Mouse (Mus musculus) kidney, embryonic 16.5 days (tissue): Measurements from ENCODE around the gene Mtf1. TPM values are rescaled to one million over a fixed set of nuclear protein-coding genes. Genes with fewer than 3 reads are reported as not detected.

Source experiments
- ATAC-seq: fragments of 200-750 bp; cut with Nextera tagmentation; 2 replicates; pipeline ENCODE4 v1.8.0; 2017; ENCODE audit warnings: moderate TSS enrichment; ENCODE audit not compliant: low FRiP score, low TSS enrichment
- H3K27ac ChIP-seq: fragments of 300-500 bp; sonication (generic); 2 replicates; pipeline ENCODE4 v1.5.1; 2014; ENCODE audit warnings: low read length
- H3K27me3 ChIP-seq: fragments of 300-500 bp; sonication (generic); 2 replicates; pipeline ENCODE4 v1.6.1; 2014; ENCODE audit warnings: low read length, control low read depth, mixed read lengths; ENCODE audit not compliant: insufficient read depth
- H3K36me3 ChIP-seq: fragments of 300-500 bp; sonication (generic); 2 replicates; pipeline ENCODE4 v1.6.1; 2014; ENCODE audit warnings: low read length, control low read depth, mixed read lengths; ENCODE audit not compliant: insufficient read depth
- H3K4me1 ChIP-seq: fragments of 300-500 bp; sonication (generic); 2 replicates; pipeline ENCODE4 v1.6.1; 2014; ENCODE audit warnings: low read length, control low read depth, mixed read lengths; ENCODE audit not compliant: insufficient read depth
- H3K4me2 ChIP-seq: fragments of 300-500 bp; sonication (generic); replicated peaks from 2 replicates; pipeline ENCODE4 v1.6.1; 2014; ENCODE audit warnings: low read depth, low read length
- H3K4me3 ChIP-seq: fragments of 300-500 bp; sonication (generic); 2 replicates; pipeline ENCODE4 v1.5.1; 2014; ENCODE audit warnings: mild to moderate bottlenecking, low read length
- H3K9ac ChIP-seq: fragments of 300-500 bp; sonication (generic); replicated peaks from 2 replicates; pipeline ENCODE4 v1.6.1; 2014; ENCODE audit warnings: low read length
- H3K9me3 ChIP-seq: fragments of 300-500 bp; sonication (generic); 2 replicates; pipeline ENCODE4 v1.6.1; 2016; ENCODE audit warnings: low read length, control low read depth
- WGBS: fragments of 180-500 bp; shearing (Covaris S2); extraction: QIAGEN DNeasy Blood & Tissue Kit; methylation state at CpG from one replicate; pipeline ENCODE4 v1.1.7; 2014; 5-methylcytosine and 5-hydroxymethylcytosine counted together
- polyA plus RNA-seq: library from polyadenylated mRNA; unstranded; fragments of >200 nt; fragmentation: Nextera tagmentation; extraction: Ambion mirVana; gene quantifications from 2 replicates; pipeline ENCODE4 v1.2.1, GENCODE M21; 2015

Gene Mtf1
- polyA plus RNA-seq = 13.4 and 14.0 TPM in 2 replicates

GRCm38 (mm10) chr4:124801552-124802308 is at the start of gene Mtf1:
TSS of gene Mtf1 (plus strand) at chr4:124802104.
- peaks cover 33% of the 10 kb centered on the region for H3K36me3 ChIP-seq
- H3K4me2 ChIP-seq = peak within 1 kb of the TSS; percentile 80
- peak; percentile 82 for ATAC-seq
- H3K27me3 ChIP-seq = no peaks in the 10 kb centered on the region
- peaks cover 11% of the 10 kb centered on the region for H3K4me1 ChIP-seq
- peak within 1 kb of the TSS; percentile 95 for H3K9ac ChIP-seq
- no peaks in the 10 kb centered on the region; the same call in 1 of the 2 replicates for H3K9me3 ChIP-seq
- H3K4me3 ChIP-seq = peak within 1 kb of the TSS; percentile 74
- WGBS = 4% methylated on average over 21 of the region's 21 CpGs
- peak within 1 kb of the TSS; percentile 98 for H3K27ac ChIP-seq

- no peaks in the 10 kb centered on the region for H3K36me3 ChIP-seq
- H3K9ac ChIP-seq = peak overlapping the region; percentile 76
- peaks cover 19% of the 10 kb centered on the region for H3K4me1 ChIP-seq
- H3K27ac ChIP-seq = no peak overlapping the region
- WGBS = 15% methylated on average over 14 of the region's 15 CpGs
- H3K4me3 ChIP-seq = peak overlapping the region; percentile 81
- no peak for ATAC-seq
- no peaks in the 10 kb centered on the region for H3K27me3 ChIP-seq
- peak overlapping the region; percentile 97 for H3K4me2 ChIP-seq
- H3K9me3 ChIP-seq = no peaks in the 10 kb centered on the region
Measured at GRCm38 (mm10) chr4:124752281-124753199, 49.4 kb upstream of the Mtf1 start.

- ATAC-seq = no peak
- WGBS = 57% methylated on average over 7 of the region's 7 CpGs
Measured at GRCm38 (mm10) chr4:124755526-124755925, 46.4 kb upstream of the Mtf1 start.

DNA sequence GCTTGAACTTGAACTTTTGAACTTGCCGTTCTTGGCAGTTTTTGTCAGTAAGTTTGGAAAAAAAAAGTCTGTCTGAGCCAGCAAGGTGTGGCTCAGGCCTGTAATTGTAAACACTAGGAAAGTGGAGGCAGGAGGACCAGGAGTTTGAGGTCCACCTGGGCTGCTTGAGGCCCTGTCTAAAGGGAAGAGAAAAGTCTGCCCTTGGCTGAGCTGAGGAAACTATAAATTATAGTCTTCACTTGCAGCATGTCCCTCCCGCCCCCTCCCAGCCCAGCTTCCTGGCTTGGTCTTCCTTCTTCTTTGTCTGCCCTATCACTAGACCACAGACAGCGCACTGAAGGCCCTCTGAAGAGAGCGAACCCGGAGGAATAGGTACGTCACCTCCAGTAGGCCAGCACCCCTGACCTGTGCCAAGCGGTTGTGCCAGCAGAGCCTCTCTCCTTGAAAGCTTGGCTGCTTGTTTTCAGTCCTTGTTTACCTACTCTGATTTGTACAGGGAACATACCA is 42.5 kb upstream of the Mtf1 start:
- peak; percentile 69; the same call in 1 of the 2 replicates for ATAC-seq
- H3K4me2 ChIP-seq = no peak overlapping the region; the same call in 1 of the 2 replicates
- H3K4me3 ChIP-seq = no peak overlapping the region
- H3K36me3 ChIP-seq = no peaks in the 10 kb centered on the region
- H3K4me1 ChIP-seq = peaks cover 17% of the 10 kb centered on the region
- no peaks in the 10 kb centered on the region for H3K27me3 ChIP-seq
- H3K9ac ChIP-seq = 0 out of 2 replicates have a peak overlapping the region, but pooled peaks have one; percentile 26
- peak overlapping the region; percentile 76 for H3K27ac ChIP-seq
- WGBS = 45% methylated on average over 7 of the region's 7 CpGs
- H3K9me3 ChIP-seq = no peaks in the 10 kb centered on the region

More at GRCm38 (mm10) chr4:124755526-124755925, 46.4 kb upstream of the Mtf1 start:
- Histone ChIP-seq H3K4me2 (no peak overlapping the region), H3K27ac (peak overlapping the region; percentile 9; the same call in 1 of the 2 replicates), H3K27me3 (no peaks in the 10 kb centered on the region), H3K9me3 (no peaks in the 10 kb centered on the region), H3K4me1 (peaks cover 28% of the 10 kb centered on the region), H3K9ac (no peak overlapping the region), H3K36me3 (no peaks in the 10 kb centered on the region), H3K4me3 (no peak overlapping the region)

DNA sequence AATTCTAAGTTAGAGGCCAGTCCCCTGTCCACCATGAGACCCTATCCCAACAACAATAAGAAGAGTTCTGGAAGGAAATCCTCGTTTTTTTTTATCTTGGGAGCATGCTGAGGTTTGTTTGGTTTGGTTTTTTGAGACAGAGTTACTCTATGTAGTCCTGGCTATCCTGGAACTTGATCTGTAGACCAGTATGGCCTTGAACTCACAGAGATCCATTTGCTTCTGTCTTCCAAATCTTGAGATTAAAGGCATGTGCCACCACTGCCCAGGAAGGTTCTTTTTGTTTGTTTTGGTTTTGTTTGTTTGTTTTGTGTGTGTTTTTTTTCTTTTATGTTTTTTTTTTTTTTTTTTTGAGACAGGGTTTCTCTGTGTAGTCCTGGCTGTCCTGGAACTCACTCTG is 40.7 kb upstream of the Mtf1 start:
- no peak overlapping the region for H3K9ac ChIP-seq
- H3K9me3 ChIP-seq = no peaks in the 10 kb centered on the region
- ATAC-seq = no peak
- no peaks in the 10 kb centered on the region for H3K36me3 ChIP-seq
- H3K4me2 ChIP-seq = no peak overlapping the region
- no peaks in the 10 kb centered on the region for H3K27me3 ChIP-seq
- no peak overlapping the region for H3K27ac ChIP-seq
- no peak overlapping the region for H3K4me3 ChIP-seq
- WGBS = 45% methylated on average over 1 of the region's 1 CpGs
- peaks cover 14% of the 10 kb centered on the region for H3K4me1 ChIP-seq

DNA sequence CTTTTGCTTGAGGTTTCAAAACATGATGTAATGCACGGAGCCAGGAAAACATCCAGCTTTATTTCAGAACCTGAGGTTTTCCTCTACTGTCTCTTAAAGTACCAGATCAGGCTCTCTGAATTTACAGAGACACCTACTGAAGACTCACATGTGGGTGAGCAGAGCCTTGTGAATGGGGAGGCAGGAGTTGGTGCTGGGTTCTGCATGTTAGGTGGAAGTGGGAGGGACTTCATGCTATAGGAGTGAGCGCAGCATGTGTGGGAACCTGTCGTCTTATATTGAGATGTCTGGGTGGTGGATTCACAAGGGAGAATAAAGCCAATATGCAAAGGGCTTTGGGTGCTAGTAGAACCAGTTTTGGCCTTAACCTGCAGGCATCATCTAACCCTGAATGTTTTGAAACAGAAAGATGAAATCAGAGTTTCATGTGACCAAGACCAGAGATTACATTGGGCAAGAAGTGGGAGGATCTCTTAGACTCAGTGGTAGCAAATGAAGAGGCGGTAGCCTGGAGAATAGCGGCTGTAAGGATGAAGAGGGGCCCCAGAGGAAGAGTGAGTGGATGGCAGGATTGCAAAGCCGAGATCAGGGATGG is 38.9 kb upstream of the Mtf1 start:
- no peaks in the 10 kb centered on the region for H3K9me3 ChIP-seq
- H3K27me3 ChIP-seq = no peaks in the 10 kb centered on the region
- no peak overlapping the region for H3K4me2 ChIP-seq
- H3K4me1 ChIP-seq = peaks cover 17% of the 10 kb centered on the region
- H3K27ac ChIP-seq = no peak overlapping the region
- no peaks in the 10 kb centered on the region for H3K36me3 ChIP-seq
- WGBS = 87% methylated on average over 6 of the region's 6 CpGs
- H3K4me3 ChIP-seq = no peak overlapping the region
- no peak for ATAC-seq
- no peak overlapping the region for H3K9ac ChIP-seq

GRCm38 (mm10) chr4:124765802-124766565 is 35.9 kb upstream of the Mtf1 start:
- Histone ChIP-seq H3K9me3 (no peaks in the 10 kb centered on the region), H3K27me3 (no peaks in the 10 kb centered on the region), H3K9ac (no peak overlapping the region), H3K27ac (0 out of 2 replicates have a peak overlapping the region, but pooled peaks have one; percentile 43), H3K4me2 (no peak overlapping the region), H3K4me3 (no peak overlapping the region), H3K4me1 (peaks cover 8% of the 10 kb centered on the region), H3K36me3 (no peaks in the 10 kb centered on the region)
- WGBS = 76% methylated on average over 23 of the region's 23 CpGs
- no peak for ATAC-seq

DNA sequence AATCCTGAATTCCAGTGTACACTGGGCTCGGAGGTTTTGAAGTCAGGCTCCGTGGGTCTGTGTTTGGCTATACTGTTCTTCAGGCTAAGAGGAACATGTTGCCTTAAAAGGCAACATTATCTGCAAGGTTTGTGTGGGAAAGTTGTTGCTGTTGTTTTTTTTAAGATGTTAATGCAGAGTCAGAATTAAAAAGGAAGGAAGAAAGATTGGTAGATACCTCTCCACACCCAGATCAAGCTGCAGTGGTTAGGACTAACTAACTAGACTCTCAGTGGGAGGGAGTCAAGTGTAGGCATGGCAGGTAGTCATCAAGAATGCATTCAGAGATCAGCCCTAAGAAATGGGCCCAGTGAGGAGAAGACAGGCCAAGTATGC is 35.4 kb upstream of the Mtf1 start:
- H3K27ac ChIP-seq = no peak overlapping the region
- ATAC-seq = no peak
- 74% methylated on average over 2 of the region's 2 CpGs for WGBS
- no peak overlapping the region for H3K9ac ChIP-seq
- peaks cover 8% of the 10 kb centered on the region for H3K4me1 ChIP-seq
- no peak overlapping the region for H3K4me3 ChIP-seq
- no peaks in the 10 kb centered on the region for H3K27me3 ChIP-seq
- H3K9me3 ChIP-seq = no peaks in the 10 kb centered on the region
- H3K4me2 ChIP-seq = no peak overlapping the region
- H3K36me3 ChIP-seq = no peaks in the 10 kb centered on the region
